Mouse (Mus musculus) liver, embryonic 14.5 days (tissue): ENCODE results near the gene Msrb1. TPM values are rescaled to one million over a fixed set of nuclear protein-coding genes. Genes with fewer than 3 reads are reported as not detected.

Source experiments
- ATAC-seq: fragments of 200-750 bp; cut with Nextera tagmentation; 2 replicates; pipeline ENCODE4 v1.8.0; 2017; ENCODE audit warnings: moderate number of reproducible peaks, mild to moderate bottlenecking, moderate library complexity; ENCODE audit not compliant: insufficient read depth
- DNase-seq, 3 experiments: peaks; one replicate each; pipeline ENCODE4 v3.0.0-alpha.2; 2012 to 2013; ENCODE audit warnings: low read depth in 3 of 3, low spot score in 3 of 3
- H3K27ac ChIP-seq: fragments of 300-500 bp; sonication (generic); 2 replicates; pipeline ENCODE4 v1.5.1; 2014; ENCODE audit warnings: moderate library complexity, mild to moderate bottlenecking, control low read depth, inconsistent platforms
- H3K27me3 ChIP-seq: fragments of 300-500 bp; sonication (generic); 2 replicates; pipeline ENCODE4 v1.6.1; 2014; ENCODE audit warnings: mild to moderate bottlenecking, low read length, moderate library complexity; ENCODE audit not compliant: control insufficient read depth, insufficient read depth
- H3K36me3 ChIP-seq: fragments of 300-500 bp; sonication (generic); replicated peaks from 2 replicates; pipeline ENCODE4 v1.6.1; 2014; ENCODE audit warnings: low read depth; ENCODE audit not compliant: control insufficient read depth, insufficient read depth
- H3K4me1 ChIP-seq, 2 experiments: fragments of 200-500 bp in 1 of 2; fragments of 300-500 bp in 1 of 2; sonication (generic) in 1 of 2; replicated peaks; 2 replicates each; pipeline ENCODE4 v1.6.1; 2012 to 2014; ENCODE audit warnings: antibody characterized with exemption in 1 of 2, inconsistent platforms in 1 of 2, low read length in 1 of 2; ENCODE audit not compliant: control insufficient read depth in 2 of 2, insufficient read depth in 2 of 2
- H3K4me2 ChIP-seq: fragments of 300-500 bp; sonication (generic); 2 replicates; pipeline ENCODE4 v1.6.1; 2014; ENCODE audit warnings: low read depth, mild to moderate bottlenecking, control low read depth, moderate library complexity
- H3K4me3 ChIP-seq, 2 experiments: fragments of 200-500 bp in 1 of 2; fragments of 300-500 bp in 1 of 2; sonication (generic) in 1 of 2; 2 replicates each; pipeline ENCODE4 v1.5.1; 2012 to 2014; ENCODE audit warnings: low read depth in 2 of 2, low read length in 2 of 2, mild to moderate bottlenecking in 2 of 2, control low read depth in 1 of 2, inconsistent platforms in 1 of 2, moderate library complexity in 1 of 2; ENCODE audit not compliant: insufficient read depth in 1 of 2
- H3K9ac ChIP-seq: fragments of 300-500 bp; sonication (generic); replicated peaks from 2 replicates; pipeline ENCODE4 v1.6.1; 2014; ENCODE audit warnings: mild to moderate bottlenecking, control low read depth, moderate library complexity
- H3K9me3 ChIP-seq: fragments of 300-500 bp; sonication (generic); 2 replicates; pipeline ENCODE4 v1.6.1; 2016; ENCODE audit warnings: low read length, mixed read lengths; ENCODE audit not compliant: control insufficient read depth
- CTCF ChIP-seq: IDR thresholded peaks from 2 replicates; pipeline ENCODE4 v1.5.1; 2016; ENCODE audit warnings: antibody characterized with exemption, low read depth, control low read depth
- EP300 ChIP-seq: IDR thresholded peaks from 2 replicates; pipeline ENCODE4 v1.6.1; 2016; ENCODE audit warnings: antibody characterized with exemption, low read depth
- WGBS: fragments of 180-500 bp; shearing (Covaris S2); extraction: QIAGEN DNeasy Blood & Tissue Kit; methylation state at CpG from one replicate; pipeline ENCODE4 v1.1.7; 2014; ENCODE audit not compliant: insufficient replicate concordance; 5-methylcytosine and 5-hydroxymethylcytosine counted together
- polyA plus RNA-seq, 2 experiments: library from polyadenylated mRNA; depleted of rRNA in 1 of 2; stranded (reverse) in 1 of 2; unstranded in 1 of 2; fragments of >200 nt; fragmentation: Nextera tagmentation in 1 of 2; extraction: Ambion mirVana in 1 of 2; gene quantifications; 2 replicates each; pipeline versions ENCODE4 v1.2.1 to v1.2.3; 2012 to 2014

Msrb1 gene
- polyA plus RNA-seq, 2 experiments: 25.4 to 28.9 TPM

DNA sequence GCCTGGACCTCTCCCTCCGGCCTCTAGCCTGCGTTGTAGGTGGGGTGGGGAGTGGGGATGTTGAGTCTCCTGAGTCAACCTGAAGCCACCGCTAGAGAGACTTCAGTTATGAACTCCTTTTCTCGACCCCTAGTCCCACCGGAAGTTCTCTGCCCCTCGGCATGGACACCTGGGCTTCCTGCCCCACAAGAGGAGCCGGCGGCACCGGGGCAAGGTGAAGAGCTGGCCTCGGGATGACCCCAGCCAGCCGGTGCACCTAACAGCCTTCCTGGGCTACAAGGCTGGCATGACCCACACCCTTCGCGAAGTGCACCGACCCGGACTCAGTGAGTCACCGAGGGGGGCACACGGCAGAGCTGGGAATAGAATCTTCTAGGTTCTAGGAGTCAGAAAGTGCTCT lies 8.3 kb upstream of the Msrb1 start:
- no peaks in the 10 kb centered on the region for H3K36me3 ChIP-seq
- no peak overlapping the region for H3K4me2 ChIP-seq
- H3K9me3 ChIP-seq: no peaks in the 10 kb centered on the region
- no peak overlapping the region for H3K27ac ChIP-seq
- 65% methylated on average over 17 of the region's 17 CpGs for WGBS
- DNase-seq: no peak
- H3K4me1 ChIP-seq: peaks cover 4% of the 10 kb centered on the region in 2 experiments
- TF ChIP-seq EP300: no peak
- H3K27me3 ChIP-seq: no peaks in the 10 kb centered on the region
- H3K4me3 ChIP-seq: no peak overlapping the region
- no peak for ATAC-seq
- no peak overlapping the region for H3K9ac ChIP-seq

DNA sequence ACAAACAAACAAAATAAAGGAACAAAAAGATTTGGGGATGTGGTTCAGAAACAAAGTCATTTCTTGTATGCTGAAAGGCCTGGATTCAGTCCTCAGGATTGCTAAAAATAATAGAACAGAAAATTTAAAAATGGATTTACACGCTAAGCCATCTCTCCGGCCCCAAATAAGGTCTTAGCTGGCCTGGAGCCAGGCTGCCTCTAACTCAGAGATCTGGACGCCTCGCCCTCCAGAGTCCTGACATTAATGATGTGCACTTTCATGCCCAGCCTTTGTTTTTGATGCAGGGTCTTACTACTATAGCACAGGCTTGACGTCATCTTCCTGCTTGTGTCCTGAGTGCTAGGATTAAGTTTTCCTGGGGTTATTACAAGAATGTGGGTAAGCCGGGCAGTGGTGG lies 7.4 kb upstream of the Msrb1 start:
- no peak overlapping the region for H3K4me3 ChIP-seq
- H3K9me3 ChIP-seq: no peaks in the 10 kb centered on the region
- H3K27me3 ChIP-seq: no peaks in the 10 kb centered on the region
- no peak for TF ChIP-seq CTCF
- TF ChIP-seq EP300: no peak
- 0 out of 4 replicates have a peak, but pooled peaks cover 0 to 2% of the 10 kb centered on the region in 2 experiments for H3K4me1 ChIP-seq
- H3K9ac ChIP-seq: no peak overlapping the region
- DNase-seq (no peak), ATAC-seq (no peak)
- no peak overlapping the region for H3K4me2 ChIP-seq
- no peak overlapping the region for H3K27ac ChIP-seq
- WGBS: 66% methylated on average over 6 of the region's 6 CpGs
- no peaks in the 10 kb centered on the region for H3K36me3 ChIP-seq

DNA sequence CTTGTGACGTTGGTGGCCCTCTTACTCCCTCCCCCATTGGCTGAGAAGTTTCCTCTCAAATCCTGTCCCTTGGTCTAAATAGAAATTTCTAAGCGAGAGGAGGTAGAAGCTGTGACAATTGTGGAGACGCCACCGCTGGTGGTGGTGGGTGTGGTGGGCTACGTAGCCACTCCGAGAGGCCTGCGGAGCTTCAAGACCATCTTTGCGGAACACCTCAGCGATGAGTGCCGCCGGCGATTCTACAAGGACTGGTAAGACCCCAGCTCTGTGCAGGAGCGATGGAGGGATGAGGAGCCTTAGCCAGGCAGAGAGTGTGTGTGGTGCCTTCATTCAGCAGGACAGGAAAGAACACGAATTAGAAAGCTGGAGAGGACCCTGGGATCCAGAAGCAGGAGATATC lies 5.7 kb upstream of the Msrb1 start:
- WGBS: 69% methylated on average over 14 of the region's 14 CpGs
- H3K9ac ChIP-seq: no peak overlapping the region
- no peaks in the 10 kb centered on the region for H3K36me3 ChIP-seq
- no peaks in the 10 kb centered on the region for H3K27me3 ChIP-seq
- no peak overlapping the region for H3K27ac ChIP-seq
- H3K4me1 ChIP-seq: peaks cover 3% of the 10 kb centered on the region in 2 experiments
- TF ChIP-seq EP300 (no peak), CTCF (no peak)
- H3K9me3 ChIP-seq: no peaks in the 10 kb centered on the region
- ATAC-seq: no peak
- DNase-seq: no peak
- no peak overlapping the region for H3K4me2 ChIP-seq
- H3K4me3 ChIP-seq: no peak overlapping the region

- TF ChIP-seq CTCF (no peak), EP300 (no peak)
- 77% methylated on average over 12 of the region's 12 CpGs for WGBS
These were observed 4.1 kb upstream of the Msrb1 start for GRCm38 (mm10) chr17:24732233-24732935.

GRCm38 (mm10) chr17:24733434-24734050 lies 2.9 kb upstream of the Msrb1 start:
- Histone ChIP-seq H3K9me3 (no peaks in the 10 kb centered on the region), H3K27ac (no peak overlapping the region), H3K36me3 (no peaks in the 10 kb centered on the region), H3K4me2 (no peak overlapping the region), H3K27me3 (no peaks in the 10 kb centered on the region), H3K4me1 (peaks cover 17 to 21% of the 10 kb centered on the region in 2 experiments), H3K9ac (no peak overlapping the region), H3K4me3 (no peak overlapping the region)
- TF ChIP-seq CTCF: no peak
- no peak for TF ChIP-seq EP300
- 79% methylated on average over 21 of the region's 21 CpGs for WGBS
- ATAC-seq: no peak
- DNase-seq: no peak

More at GRCm38 (mm10) chr17:24732233-24732935, 4.1 kb upstream of the Msrb1 start:
- no peak for ATAC-seq
- Histone ChIP-seq H3K4me2 (no peak overlapping the region), H3K9ac (no peak overlapping the region), H3K4me3 (no peak overlapping the region), H3K4me1 (peaks cover 9 to 11% of the 10 kb centered on the region in 2 experiments), H3K36me3 (no peaks in the 10 kb centered on the region), H3K27me3 (no peaks in the 10 kb centered on the region), H3K9me3 (no peaks in the 10 kb centered on the region), H3K27ac (no peak overlapping the region)
- DNase-seq: no peak
